Mouse (Mus musculus) liver, embryonic 12.5 days (tissue): ENCODE measurements around the gene Coro2a. TPM values are rescaled to one million over a fixed set of nuclear protein-coding genes. Genes with fewer than 3 reads are reported as not detected.

Experiments
- ATAC-seq: fragments of 200-750 bp; cut with Nextera tagmentation; 2 replicates; pipeline ENCODE4 v1.8.0; 2017; ENCODE audit warnings: moderate number of reproducible peaks, mild to moderate bottlenecking, moderate library complexity
- H3K27ac ChIP-seq: fragments of 300-500 bp; sonication (generic); 2 replicates; pipeline ENCODE4 v1.5.1; 2016; ENCODE audit warnings: mild to moderate bottlenecking
- H3K27me3 ChIP-seq: fragments of 300-500 bp; sonication (generic); replicated peaks from 2 replicates; pipeline ENCODE4 v1.6.1; 2016; ENCODE audit warnings: mild to moderate bottlenecking, moderate library complexity
- H3K36me3 ChIP-seq: fragments of 300-500 bp; sonication (generic); 2 replicates; pipeline ENCODE4 v1.6.1; 2016; ENCODE audit warnings: mild to moderate bottlenecking, moderate library complexity
- H3K4me1 ChIP-seq: fragments of 300-500 bp; sonication (generic); 2 replicates; pipeline ENCODE4 v1.6.1; 2016
- H3K4me2 ChIP-seq: fragments of 300-500 bp; sonication (generic); 2 replicates; pipeline ENCODE4 v1.6.1; 2016; ENCODE audit warnings: mild to moderate bottlenecking, moderate library complexity
- H3K4me3 ChIP-seq: fragments of 300-500 bp; sonication (generic); 2 replicates; pipeline ENCODE4 v1.5.1; 2016; ENCODE audit warnings: mild to moderate bottlenecking, moderate library complexity
- H3K9ac ChIP-seq: fragments of 300-500 bp; sonication (generic); 2 replicates; pipeline ENCODE4 v1.6.1; 2016; ENCODE audit warnings: mild to moderate bottlenecking, moderate library complexity
- H3K9me3 ChIP-seq: fragments of 300-500 bp; sonication (generic); replicated peaks from 2 replicates; pipeline ENCODE4 v1.6.1; 2016; ENCODE audit warnings: mild to moderate bottlenecking, moderate library complexity
- WGBS: fragments of 180-500 bp; shearing (Covaris S2); methylation state at CpG from one replicate; pipeline ENCODE4 v1.1.7; 2016; ENCODE audit not compliant: insufficient replicate concordance; 5-methylcytosine and 5-hydroxymethylcytosine counted together
- polyA plus RNA-seq: library from polyadenylated mRNA; unstranded; fragments of >200 nt; fragmentation: Nextera tagmentation; extraction: Ambion mirVana; gene quantifications from 2 replicates; pipeline ENCODE4 v1.2.1, GENCODE M21; 2016

Gene Coro2a
- polyA plus RNA-seq, 1 experiment from 2014 or later, result 4.9 TPM

- H3K9ac ChIP-seq, result no peak overlapping the region
- H3K9me3 ChIP-seq, result no peaks in the 10 kb centered on the region
- no peak for ATAC-seq
- peaks cover 56% of the 10 kb centered on the region for H3K27me3 ChIP-seq
- no peak overlapping the region for H3K27ac ChIP-seq
- no peak overlapping the region for H3K4me3 ChIP-seq
- H3K4me2 ChIP-seq, result no peak overlapping the region
- H3K36me3 ChIP-seq, result 0 out of 2 replicates have a peak, but pooled peaks cover 2% of the 10 kb centered on the region
- WGBS, result 71% methylated on average over 2 of the region's 2 CpGs
- H3K4me1 ChIP-seq, result peaks cover 53% of the 10 kb centered on the region
Observed at GRCm38 (mm10) chr4:46532511-46532910, 69.5 kb downstream of the Coro2a start.

GRCm38 (mm10) chr4:46529722-46530121, 72.3 kb downstream of the Coro2a start:
- Histone ChIP-seq H3K27ac (peak overlapping the region; percentile 64), H3K4me2 (no peak overlapping the region; the same call in 1 of the 2 replicates), H3K27me3 (peaks cover 28% of the 10 kb centered on the region), H3K4me3 (no peak overlapping the region), H3K36me3 (0 out of 2 replicates have a peak, but pooled peaks cover 2% of the 10 kb centered on the region), H3K4me1 (peaks cover 57% of the 10 kb centered on the region), H3K9ac (no peak overlapping the region), H3K9me3 (no peaks in the 10 kb centered on the region)
- peak; percentile 13; the same call in 1 of the 2 replicates for ATAC-seq
- 57% methylated on average over 7 of the region's 7 CpGs for WGBS

GRCm38 (mm10) chr4:46527558-46527926, 74.5 kb downstream of the Coro2a start:
- no peaks in the 10 kb centered on the region for H3K9me3 ChIP-seq
- H3K27ac ChIP-seq, result peak overlapping the region; percentile 90
- H3K9ac ChIP-seq, result peak overlapping the region; percentile 66
- peaks cover 19% of the 10 kb centered on the region for H3K36me3 ChIP-seq
- peaks cover 47% of the 10 kb centered on the region for H3K4me1 ChIP-seq
- peak; percentile 85 for ATAC-seq
- 3% methylated on average over 7 of the region's 7 CpGs for WGBS
- H3K4me3 ChIP-seq, result peak overlapping the region; percentile 47
- H3K27me3 ChIP-seq, result peaks cover 6% of the 10 kb centered on the region
- H3K4me2 ChIP-seq, result peak overlapping the region; percentile 91

- peak overlapping the region; percentile 90 for H3K27ac ChIP-seq
- peak overlapping the region; percentile 91 for H3K4me2 ChIP-seq
- peak; percentile 92 for ATAC-seq
- peak overlapping the region; percentile 66 for H3K9ac ChIP-seq
- H3K4me3 ChIP-seq, result peak overlapping the region; percentile 47
- 14% methylated on average over 17 of the region's 17 CpGs for WGBS
- peaks cover 47% of the 10 kb centered on the region for H3K4me1 ChIP-seq
- H3K27me3 ChIP-seq, result 0 out of 2 replicates have a peak, but pooled peaks cover 2% of the 10 kb centered on the region
- H3K36me3 ChIP-seq, result peaks cover 23% of the 10 kb centered on the region
- H3K9me3 ChIP-seq, result no peaks in the 10 kb centered on the region
Observed at GRCm38 (mm10) chr4:46526798-46527557, 75.0 kb downstream of the Coro2a start.

GRCm38 (mm10) chr4:46526226-46526625, 75.8 kb downstream of the Coro2a start:
- 59% methylated on average over 3 of the region's 3 CpGs for WGBS
- H3K27me3 ChIP-seq, result no peaks in the 10 kb centered on the region

GRCm38 (mm10) chr4:46523324-46523723, 78.7 kb downstream of the Coro2a start:
- 84% methylated on average over 4 of the region's 4 CpGs for WGBS
- H3K36me3 ChIP-seq, result peaks cover 48% of the 10 kb centered on the region
- H3K4me3 ChIP-seq, result no peak overlapping the region
- no peaks in the 10 kb centered on the region for H3K27me3 ChIP-seq
- ATAC-seq, result no peak
- H3K4me1 ChIP-seq, result peaks cover 31% of the 10 kb centered on the region
- H3K9ac ChIP-seq, result no peak overlapping the region
- H3K27ac ChIP-seq, result no peak overlapping the region
- no peak overlapping the region for H3K4me2 ChIP-seq
- no peaks in the 10 kb centered on the region for H3K9me3 ChIP-seq

More at GRCm38 (mm10) chr4:46526226-46526625, 75.8 kb downstream of the Coro2a start:
- peak overlapping the region; percentile 91; the same call in 1 of the 2 replicates for H3K4me2 ChIP-seq
- peaks cover 47% of the 10 kb centered on the region for H3K4me1 ChIP-seq
- no peak for ATAC-seq
- no peaks in the 10 kb centered on the region for H3K9me3 ChIP-seq
- peaks cover 30% of the 10 kb centered on the region for H3K36me3 ChIP-seq
- H3K9ac ChIP-seq, result no peak overlapping the region
- no peak overlapping the region for H3K4me3 ChIP-seq
- 0 out of 2 replicates have a peak overlapping the region, but pooled peaks have one; percentile 90 for H3K27ac ChIP-seq

- H3K4me3 ChIP-seq, result no peak overlapping the region
- peaks cover 14% of the 10 kb centered on the region for H3K4me1 ChIP-seq
- no peaks in the 10 kb centered on the region for H3K27me3 ChIP-seq
- no peak overlapping the region for H3K27ac ChIP-seq
- WGBS, result 70% methylated on average over 10 of the region's 10 CpGs
- ATAC-seq, result no peak
- no peak overlapping the region for H3K9ac ChIP-seq
- H3K4me2 ChIP-seq, result no peak overlapping the region
- peaks cover 54% of the 10 kb centered on the region for H3K36me3 ChIP-seq
- H3K9me3 ChIP-seq, result no peaks in the 10 kb centered on the region
Observed at GRCm38 (mm10) chr4:46521457-46521856, 80.5 kb downstream of the Coro2a start.

- Histone ChIP-seq H3K4me3 (no peak overlapping the region), H3K9ac (no peak overlapping the region), H3K4me2 (no peak overlapping the region), H3K4me1 (peaks cover 6% of the 10 kb centered on the region), H3K36me3 (peaks cover 54% of the 10 kb centered on the region), H3K9me3 (no peaks in the 10 kb centered on the region), H3K27me3 (no peaks in the 10 kb centered on the region), H3K27ac (no peak overlapping the region)
- ATAC-seq, result no peak
- WGBS, result 74% methylated on average over 2 of the region's 2 CpGs
Observed at GRCm38 (mm10) chr4:46520491-46520890, 81.5 kb downstream of the Coro2a start.

GRCm38 (mm10) chr4:46507736-46508460, 94.1 kb downstream of the Coro2a start:
- H3K36me3 ChIP-seq, result peaks cover 26% of the 10 kb centered on the region
- H3K27me3 ChIP-seq, result peaks cover 12% of the 10 kb centered on the region
- H3K9me3 ChIP-seq, result no peaks in the 10 kb centered on the region
- peak overlapping the region; percentile 62 for H3K9ac ChIP-seq
- H3K4me3 ChIP-seq, result peak overlapping the region; percentile 73
- H3K4me2 ChIP-seq, result peak overlapping the region; percentile 100
- H3K4me1 ChIP-seq, result peaks cover 51% of the 10 kb centered on the region
- ATAC-seq, result no peak
- WGBS, result 4% methylated on average over 16 of the region's 16 CpGs
- peak overlapping the region; percentile 79 for H3K27ac ChIP-seq

GRCm38 (mm10) chr4:46506801-46507610, 95.0 kb downstream of the Coro2a start:
- peak overlapping the region; percentile 73 for H3K4me3 ChIP-seq
- peaks cover 53% of the 10 kb centered on the region for H3K4me1 ChIP-seq
- peak overlapping the region; percentile 79 for H3K27ac ChIP-seq
- no peaks in the 10 kb centered on the region for H3K9me3 ChIP-seq
- H3K36me3 ChIP-seq, result peaks cover 35% of the 10 kb centered on the region
- peak; percentile 93 for ATAC-seq
- H3K27me3 ChIP-seq, result peaks cover 12% of the 10 kb centered on the region
- peak overlapping the region; percentile 79 for H3K9ac ChIP-seq
- 1% methylated on average over 92 of the region's 94 CpGs for whole genome bisulfite sequencing
- H3K4me2 ChIP-seq, result peak overlapping the region; percentile 100

- ATAC-seq, result no peak
- WGBS, result 66% methylated on average over 8 of the region's 8 CpGs
- peaks cover 66% of the 10 kb centered on the region for H3K4me1 ChIP-seq
Observed at GRCm38 (mm10) chr4:46505361-46506057, 96.5 kb downstream of the Coro2a start.

More at GRCm38 (mm10) chr4:46505361-46506057, 96.5 kb downstream of the Coro2a start:
- Histone ChIP-seq H3K27me3 (peaks cover 12% of the 10 kb centered on the region), H3K9me3 (no peaks in the 10 kb centered on the region), H3K9ac (no peak overlapping the region), H3K4me3 (no peak overlapping the region), H3K36me3 (peaks cover 46% of the 10 kb centered on the region), H3K27ac (no peak overlapping the region), H3K4me2 (no peak overlapping the region)
